Mouse (Mus musculus) liver (tissue): ENCODE results near the gene Dglucy.
"Not testable (repeated sequence)": the region's sequence is repeated elsewhere in the genome, so short reads cannot be mapped to it uniquely, and the experiment has no call there.

Experiments used
- DNase-seq: peaks from one replicate; pipeline ENCODE4 v3.0.0-alpha.2; 2020; ENCODE audit warnings: mixed read lengths

Dglucy gene

GRCm38 (mm10) chr12:100781428-100782120, 2.7 kb downstream of the Dglucy start:
- DNase-seq, result no peak

- DNase-seq, result no peak
Measured at GRCm38 (mm10) chr12:100784152-100784551, 5.3 kb downstream of the Dglucy start.

GRCm38 (mm10) chr12:100785344-100785743, 6.5 kb downstream of the Dglucy start:
- no peak for DNase-seq

GRCm38 (mm10) chr12:100789981-100790550, 11.2 kb downstream of the Dglucy start:
- DNase-seq, result no peak

- no peak for DNase-seq
Measured at GRCm38 (mm10) chr12:100791425-100791824, 12.6 kb downstream of the Dglucy start.

GRCm38 (mm10) chr12:100794450-100795230, 15.8 kb downstream of the Dglucy start:
- DNase-seq, result no peak

GRCm38 (mm10) chr12:100795390-100796036, 16.7 kb downstream of the Dglucy start:
- no peak for DNase-seq

- not testable (repeated sequence) for DNase-seq
Measured at GRCm38 (mm10) chr12:100803391-100803790, 24.5 kb downstream of the Dglucy start.

GRCm38 (mm10) chr12:100807280-100807679, 28.4 kb downstream of the Dglucy start:
- no peak for DNase-seq

GRCm38 (mm10) chr12:100808609-100809280, 29.9 kb downstream of the Dglucy start:
- no peak for DNase-seq

GRCm38 (mm10) chr12:100810542-100810941, 31.7 kb downstream of the Dglucy start:
- no peak for DNase-seq

GRCm38 (mm10) chr12:100813901-100814300, 35.0 kb downstream of the Dglucy start:
- DNase-seq, result no peak

- no peak for DNase-seq
Measured at GRCm38 (mm10) chr12:100814671-100815070, 35.8 kb downstream of the Dglucy start.

- no peak for DNase-seq
Measured at GRCm38 (mm10) chr12:100816906-100817305, 38.0 kb downstream of the Dglucy start.

GRCm38 (mm10) chr12:100819965-100820364, 41.1 kb downstream of the Dglucy start:
- no peak for DNase-seq

- DNase-seq, result no peak
Measured at GRCm38 (mm10) chr12:100831021-100831420, 52.2 kb downstream of the Dglucy start.

GRCm38 (mm10) chr12:100831629-100832325, 52.9 kb downstream of the Dglucy start:
- DNase-seq, result no peak

GRCm38 (mm10) chr12:100837208-100837607, 58.4 kb downstream of the Dglucy start:
- DNase-seq, result no peak

- no peak for DNase-seq
Measured at GRCm38 (mm10) chr12:100839079-100839600, 60.3 kb downstream of the Dglucy start.

- no peak for DNase-seq
Measured at GRCm38 (mm10) chr12:100839926-100840325, 61.1 kb downstream of the Dglucy start.

- DNase-seq, result peak; percentile 72
Measured at GRCm38 (mm10) chr12:100841211-100841792, 62.4 kb downstream of the Dglucy start.
